Mouse (Mus musculus): ENCODE data around the gene Scgb3a1. TPM values are rescaled to one million over a fixed set of nuclear protein-coding genes. Genes with fewer than 3 reads are reported as not detected.

Gene Scgb3a1
- polyA plus RNA-seq, 1 experiment from 2014 or later = not detected

- DNase-seq (ENCODE audit: low spot score) = no peak
Measured at GRCm38 (mm10) chr11:49662292-49662780, 1.1 kb upstream of the Scgb3a1 start.

GRCm38 (mm10) chr11:49664262-49665140 lies 1.1 kb downstream of the Scgb3a1 start:
- Histone ChIP-seq H3K27ac (replicated peaks; ENCODE audit: low read depth, low read length) (no peak overlapping the region), H3K9me3 (replicated peaks; ENCODE audit: control insufficient read depth, low read length) (no peaks in the 10 kb centered on the region), H3K9ac (replicated peaks; ENCODE audit: low read length) (no peak overlapping the region), H3K4me2 (ENCODE audit: low read depth, low read length) (no peak overlapping the region), H3K4me3 (ENCODE audit: low read depth, low read length) (no peak overlapping the region), H3K4me1 (ENCODE audit: control insufficient read depth, insufficient read depth, low read length) (no peaks in the 10 kb centered on the region), H3K27me3 (ENCODE audit: control insufficient read depth, insufficient read depth, low read length) (no peaks in the 10 kb centered on the region), H3K36me3 (replicated peaks; ENCODE audit: control insufficient read depth, insufficient read depth, low read depth, low read length) (peaks cover 2% of the 10 kb centered on the region; the same call in 1 of the 2 replicates)
- DNase-seq (ENCODE audit: low spot score) (no peak), ATAC-seq (replicated peaks; ENCODE audit: insufficient number of reproducible peaks, low FRiP score, low TSS enrichment, low read depth) (no peak)
- WGBS = 81% methylated on average over 12 of the region's 12 CpGs

More at GRCm38 (mm10) chr11:49662292-49662780, 1.1 kb upstream of the Scgb3a1 start:
- Histone ChIP-seq H3K4me3 (ENCODE audit: low read depth, low read length) (no peak overlapping the region), H3K27ac (replicated peaks; ENCODE audit: low read depth, low read length) (no peak overlapping the region), H3K4me2 (ENCODE audit: low read depth, low read length) (no peak overlapping the region), H3K4me1 (ENCODE audit: control insufficient read depth, insufficient read depth, low read length) (no peaks in the 10 kb centered on the region), H3K9me3 (replicated peaks; ENCODE audit: control insufficient read depth, low read length) (no peaks in the 10 kb centered on the region), H3K9ac (replicated peaks; ENCODE audit: low read length) (no peak overlapping the region), H3K36me3 (replicated peaks; ENCODE audit: control insufficient read depth, insufficient read depth, low read depth, low read length) (no peaks in the 10 kb centered on the region), H3K27me3 (ENCODE audit: control insufficient read depth, insufficient read depth, low read length) (no peaks in the 10 kb centered on the region)
- WGBS = 58% methylated on average over 15 of the region's 15 CpGs
- ATAC-seq (replicated peaks; ENCODE audit: insufficient number of reproducible peaks, low FRiP score, low TSS enrichment, low read depth) = no peak

GRCm38 (mm10) chr11:49665462-49665861 lies 2.1 kb downstream of the Scgb3a1 start:
- no peak overlapping the region for H3K9ac ChIP-seq (replicated peaks; ENCODE audit: low read length)
- H3K9me3 ChIP-seq (replicated peaks; ENCODE audit: control insufficient read depth, low read length) = no peaks in the 10 kb centered on the region
- no peak for DNase-seq (ENCODE audit: low spot score)
- H3K4me1 ChIP-seq (ENCODE audit: control insufficient read depth, insufficient read depth, low read length) = no peaks in the 10 kb centered on the region
- no peak overlapping the region for H3K4me3 ChIP-seq (ENCODE audit: low read depth, low read length)
- ATAC-seq (replicated peaks; ENCODE audit: insufficient number of reproducible peaks, low FRiP score, low TSS enrichment, low read depth) = 0 out of 2 replicates have a peak, but pooled peaks have one; percentile 6
- no peak overlapping the region for H3K27ac ChIP-seq (replicated peaks; ENCODE audit: low read depth, low read length)
- no peak overlapping the region for H3K4me2 ChIP-seq (ENCODE audit: low read depth, low read length)
- WGBS = 82% methylated on average over 4 of the region's 4 CpGs
- H3K36me3 ChIP-seq (replicated peaks; ENCODE audit: control insufficient read depth, insufficient read depth, low read depth, low read length) = peaks cover 2% of the 10 kb centered on the region; the same call in 1 of the 2 replicates
- no peaks in the 10 kb centered on the region for H3K27me3 ChIP-seq (ENCODE audit: control insufficient read depth, insufficient read depth, low read length)

GRCm38 (mm10) chr11:49673433-49673832 lies 10.0 kb downstream of the Scgb3a1 start:
- ATAC-seq (replicated peaks; ENCODE audit: insufficient number of reproducible peaks, low FRiP score, low TSS enrichment, low read depth) (no peak), DNase-seq (ENCODE audit: low spot score) (no peak)
- Histone ChIP-seq H3K9ac (replicated peaks; ENCODE audit: low read length) (no peak overlapping the region), H3K27ac (replicated peaks; ENCODE audit: low read depth, low read length) (no peak overlapping the region), H3K36me3 (replicated peaks; ENCODE audit: control insufficient read depth, insufficient read depth, low read depth, low read length) (peaks cover 7% of the 10 kb centered on the region), H3K4me3 (ENCODE audit: low read depth, low read length) (no peak overlapping the region), H3K27me3 (ENCODE audit: control insufficient read depth, insufficient read depth, low read length) (no peaks in the 10 kb centered on the region), H3K9me3 (replicated peaks; ENCODE audit: control insufficient read depth, low read length) (no peaks in the 10 kb centered on the region), H3K4me1 (ENCODE audit: control insufficient read depth, insufficient read depth, low read length) (no peaks in the 10 kb centered on the region), H3K4me2 (ENCODE audit: low read depth, low read length) (no peak overlapping the region)
- WGBS = 89% methylated on average over 3 of the region's 3 CpGs

GRCm38 (mm10) chr11:49684237-49684973 lies 21.0 kb downstream of the Scgb3a1 start:
- Histone ChIP-seq H3K9ac (replicated peaks; ENCODE audit: low read length) (no peak overlapping the region), H3K4me1 (ENCODE audit: control insufficient read depth, insufficient read depth, low read length) (no peaks in the 10 kb centered on the region), H3K36me3 (replicated peaks; ENCODE audit: control insufficient read depth, insufficient read depth, low read depth, low read length) (peaks cover 23% of the 10 kb centered on the region), H3K27ac (replicated peaks; ENCODE audit: low read depth, low read length) (no peak overlapping the region), H3K4me2 (ENCODE audit: low read depth, low read length) (no peak overlapping the region), H3K9me3 (replicated peaks; ENCODE audit: control insufficient read depth, low read length) (no peaks in the 10 kb centered on the region), H3K27me3 (ENCODE audit: control insufficient read depth, insufficient read depth, low read length) (no peaks in the 10 kb centered on the region), H3K4me3 (ENCODE audit: low read depth, low read length) (no peak overlapping the region)
- WGBS = 95% methylated on average over 12 of the region's 12 CpGs
- DNase-seq (ENCODE audit: low spot score) (no peak), ATAC-seq (replicated peaks; ENCODE audit: insufficient number of reproducible peaks, low FRiP score, low TSS enrichment, low read depth) (no peak)

- no peak overlapping the region for H3K4me2 ChIP-seq (ENCODE audit: low read depth, low read length)
- H3K4me3 ChIP-seq (ENCODE audit: low read depth, low read length) = no peak overlapping the region
- ATAC-seq (replicated peaks; ENCODE audit: insufficient number of reproducible peaks, low FRiP score, low TSS enrichment, low read depth) (no peak), DNase-seq (ENCODE audit: low spot score) (no peak)
- peaks cover 5% of the 10 kb centered on the region for H3K36me3 ChIP-seq (replicated peaks; ENCODE audit: control insufficient read depth, insufficient read depth, low read depth, low read length)
- H3K9ac ChIP-seq (replicated peaks; ENCODE audit: low read length) = no peak overlapping the region
- no peak overlapping the region for H3K27ac ChIP-seq (replicated peaks; ENCODE audit: low read depth, low read length)
- WGBS = 96% methylated on average over 3 of the region's 3 CpGs
- H3K4me1 ChIP-seq (ENCODE audit: control insufficient read depth, insufficient read depth, low read length) = no peaks in the 10 kb centered on the region
- H3K9me3 ChIP-seq (replicated peaks; ENCODE audit: control insufficient read depth, low read length) = no peaks in the 10 kb centered on the region
- H3K27me3 ChIP-seq (ENCODE audit: control insufficient read depth, insufficient read depth, low read length) = no peaks in the 10 kb centered on the region
Measured at GRCm38 (mm10) chr11:49695013-49695412, 31.6 kb downstream of the Scgb3a1 start.

- Histone ChIP-seq H3K27ac (replicated peaks; ENCODE audit: low read depth, low read length) (no peak overlapping the region), H3K4me1 (ENCODE audit: control insufficient read depth, insufficient read depth, low read length) (no peaks in the 10 kb centered on the region), H3K9ac (replicated peaks; ENCODE audit: low read length) (no peak overlapping the region), H3K4me3 (ENCODE audit: low read depth, low read length) (no peak overlapping the region), H3K36me3 (replicated peaks; ENCODE audit: control insufficient read depth, insufficient read depth, low read depth, low read length) (peaks cover 5% of the 10 kb centered on the region), H3K4me2 (ENCODE audit: low read depth, low read length) (no peak overlapping the region), H3K27me3 (ENCODE audit: control insufficient read depth, insufficient read depth, low read length) (no peaks in the 10 kb centered on the region), H3K9me3 (replicated peaks; ENCODE audit: control insufficient read depth, low read length) (no peaks in the 10 kb centered on the region)
- ATAC-seq (replicated peaks; ENCODE audit: insufficient number of reproducible peaks, low FRiP score, low TSS enrichment, low read depth) (no peak), DNase-seq (ENCODE audit: low spot score) (no peak)
- WGBS = 88% methylated on average over 2 of the region's 2 CpGs
Measured at GRCm38 (mm10) chr11:49695695-49696094, 32.3 kb downstream of the Scgb3a1 start.

GRCm38 (mm10) chr11:49696472-49696871 lies 33.1 kb downstream of the Scgb3a1 start:
- 96% methylated on average over 2 of the region's 2 CpGs for WGBS
- Histone ChIP-seq H3K36me3 (replicated peaks; ENCODE audit: control insufficient read depth, insufficient read depth, low read depth, low read length) (peaks cover 10% of the 10 kb centered on the region), H3K4me3 (ENCODE audit: low read depth, low read length) (no peak overlapping the region), H3K9me3 (replicated peaks; ENCODE audit: control insufficient read depth, low read length) (no peaks in the 10 kb centered on the region), H3K4me2 (ENCODE audit: low read depth, low read length) (no peak overlapping the region), H3K4me1 (ENCODE audit: control insufficient read depth, insufficient read depth, low read length) (no peaks in the 10 kb centered on the region), H3K9ac (replicated peaks; ENCODE audit: low read length) (no peak overlapping the region), H3K27ac (replicated peaks; ENCODE audit: low read depth, low read length) (no peak overlapping the region), H3K27me3 (ENCODE audit: control insufficient read depth, insufficient read depth, low read length) (no peaks in the 10 kb centered on the region)
- DNase-seq (ENCODE audit: low spot score) (no peak), ATAC-seq (replicated peaks; ENCODE audit: insufficient number of reproducible peaks, low FRiP score, low TSS enrichment, low read depth) (no peak)
